Mouse (Mus musculus): ENCODE measurements at regions not wholly inside any gene's neighbourhood (a gene's known extent, or its start where the extent isn't known, plus 50 kb on each side); places are given as distances from the start of the nearest gene placed in this dataset.

DNA sequence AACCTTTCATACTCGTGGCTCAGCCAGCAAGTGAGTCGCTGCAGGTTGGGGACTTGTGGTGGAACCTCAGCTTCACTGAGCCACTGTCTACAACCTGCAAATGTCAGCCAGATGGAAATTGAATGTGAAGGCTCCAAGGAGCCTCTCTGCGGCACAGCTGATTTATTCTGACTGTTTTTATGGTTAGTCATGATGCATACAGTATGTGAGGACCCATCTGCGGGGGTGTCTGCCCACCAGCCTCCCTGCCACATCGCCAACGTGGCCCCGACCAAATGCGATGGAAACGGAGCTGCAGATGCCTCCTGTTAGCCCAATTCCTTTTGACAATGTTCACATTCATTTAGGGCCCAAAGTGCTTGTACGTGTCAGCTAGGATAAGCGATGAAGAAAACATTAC, 251.2 kb downstream of the Tfap2b start:
- TF ChIP-seq CTCF (IDR thresholded peaks at IDR 0.05 in 2 of 3, conservative IDR thresholded peaks at IDR 0.05 in 1 of 3; ENCODE audit: control insufficient read depth in 1 of 3, insufficient read depth in 1 of 3, low read depth in 2 of 3, low read length in 3 of 3, poor library complexity in 1 of 3, severe bottlenecking in 1 of 3) (no peak), USF1 (IDR thresholded peaks at IDR 0.05; ENCODE audit: low read depth, low read length) (no peak), POLR2AphosphoS5 (IDR thresholded peaks at IDR 0.05; ENCODE audit: borderline replicate concordance, low read depth, low read length) (no peak), POLR2A (IDR thresholded peaks at IDR 0.05; ENCODE audit: control insufficient read depth in 1 of 2, insufficient read depth in 1 of 2, low read depth in 1 of 2, low read length in 2 of 2, poor library complexity in 1 of 2) (no peak), EP300 (IDR thresholded peaks at IDR 0.05; ENCODE audit: low read depth in 1 of 2, low read length in 2 of 2) (no peak), ZMIZ1 (IDR thresholded peaks at IDR 0.05; ENCODE audit: low read depth, low read length) (no peak), ZC3H11A (IDR thresholded peaks at IDR 0.05; ENCODE audit: low read depth, low read length) (no peak), UBTF (IDR thresholded peaks at IDR 0.05; ENCODE audit: borderline replicate concordance, insufficient read depth, low read depth, low read length) (no peak), USF2 (IDR thresholded peaks at IDR 0.05; ENCODE audit: borderline replicate concordance in 1 of 2, insufficient read depth in 1 of 2, low read depth in 1 of 2, low read length in 2 of 2) (no peak), NELFE (IDR thresholded peaks at IDR 0.05; ENCODE audit: low read depth, low read length) (no peak), POLR2AphosphoS2 (IDR thresholded peaks at IDR 0.05; ENCODE audit: low read length) (no peak), MAFK (IDR thresholded peaks at IDR 0.05; ENCODE audit: borderline replicate concordance, low read depth, low read length) (no peak), ZNF384 (IDR thresholded peaks at IDR 0.05; ENCODE audit: low read depth, low read length) (no peak)
